Mouse (Mus musculus): Measurements from ENCODE around the gene 9330182L06Rik. TPM values are rescaled to one million over a fixed set of nuclear protein-coding genes. Genes with fewer than 3 reads are reported as not detected.

The 9330182L06Rik gene
- polyA plus RNA-seq, 1 experiment from 2014 or later, result 4.3 TPM

DNA sequence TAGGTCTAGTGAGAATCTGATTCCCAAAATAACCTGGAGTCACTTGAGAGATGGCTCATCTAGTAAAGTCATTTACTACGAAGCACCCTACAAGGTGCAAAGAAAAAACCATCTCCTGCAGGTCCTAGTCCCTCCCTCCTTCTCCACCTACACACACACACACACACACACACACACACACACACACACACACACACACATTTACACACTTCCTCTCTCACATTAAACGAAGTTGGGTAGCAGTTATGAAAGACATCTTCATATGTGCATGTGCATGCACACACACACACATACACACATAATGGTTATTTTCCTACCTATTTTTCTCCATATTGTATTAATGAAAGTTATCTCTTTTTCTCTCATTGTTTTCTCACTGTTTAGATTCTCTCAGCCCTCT is 161.2 kb downstream of the 9330182L06Rik start:
- H3K4me1 ChIP-seq (ENCODE audit: control insufficient read depth, insufficient read depth, low read length), result no peaks in the 10 kb centered on the region
- H3K4me2 ChIP-seq (ENCODE audit: low read depth, low read length), result no peak overlapping the region
- ATAC-seq (replicated peaks; ENCODE audit: insufficient number of reproducible peaks, low FRiP score, low TSS enrichment, low read depth) (no peak), DNase-seq (ENCODE audit: low spot score) (no peak)
- 74% methylated on average over 2 of the region's 2 CpGs for WGBS
- H3K27me3 ChIP-seq (ENCODE audit: control insufficient read depth, insufficient read depth, low read length), result no peaks in the 10 kb centered on the region
- H3K27ac ChIP-seq (replicated peaks; ENCODE audit: low read depth, low read length), result no peak overlapping the region
- no peak overlapping the region for H3K4me3 ChIP-seq (ENCODE audit: low read depth, low read length)
- no peak overlapping the region for H3K9ac ChIP-seq (replicated peaks; ENCODE audit: low read length)
- no peaks in the 10 kb centered on the region for H3K36me3 ChIP-seq (replicated peaks; ENCODE audit: control insufficient read depth, insufficient read depth, low read depth, low read length)
- H3K9me3 ChIP-seq (replicated peaks; ENCODE audit: control insufficient read depth, low read length), result no peaks in the 10 kb centered on the region

DNA sequence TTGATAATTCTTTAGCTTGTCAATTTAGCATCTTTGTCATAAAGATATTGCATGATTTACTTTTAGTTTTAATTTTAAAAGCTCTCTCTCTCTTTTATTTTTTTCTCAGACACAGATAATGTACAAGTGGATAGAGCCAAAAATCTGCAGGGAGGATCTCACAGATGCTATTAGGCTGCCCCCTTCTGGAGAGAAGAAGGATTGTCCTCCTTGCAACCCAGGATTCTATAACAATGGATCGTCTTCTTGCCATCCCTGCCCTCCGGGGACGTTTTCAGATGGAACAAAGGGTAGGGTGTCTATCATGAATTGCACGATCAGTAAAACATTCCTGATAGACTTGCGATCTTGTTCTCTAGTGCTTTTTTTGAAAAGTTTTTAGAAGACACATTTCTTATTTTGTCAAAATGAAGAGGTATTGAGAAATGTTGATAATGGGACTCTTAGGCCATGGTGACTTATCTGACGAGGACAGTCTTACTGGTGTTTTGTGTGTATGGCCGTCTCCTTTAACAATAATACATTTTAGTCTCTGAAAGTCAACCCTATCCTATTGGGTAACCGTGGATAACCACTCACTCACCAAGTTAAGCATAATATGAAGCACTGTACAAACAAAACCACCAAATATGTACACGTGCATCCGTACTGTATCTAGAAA is 161.8 kb downstream of the 9330182L06Rik start:
- WGBS, result 41% methylated on average over 10 of the region's 10 CpGs
- Histone ChIP-seq H3K36me3 (replicated peaks; ENCODE audit: control insufficient read depth, insufficient read depth, low read depth, low read length) (no peaks in the 10 kb centered on the region), H3K4me2 (ENCODE audit: low read depth, low read length) (no peak overlapping the region), H3K4me3 (ENCODE audit: low read depth, low read length) (no peak overlapping the region), H3K9me3 (replicated peaks; ENCODE audit: control insufficient read depth, low read length) (no peaks in the 10 kb centered on the region), H3K27me3 (ENCODE audit: control insufficient read depth, insufficient read depth, low read length) (no peaks in the 10 kb centered on the region), H3K27ac (replicated peaks; ENCODE audit: low read depth, low read length) (no peak overlapping the region), H3K9ac (replicated peaks; ENCODE audit: low read length) (no peak overlapping the region), H3K4me1 (ENCODE audit: control insufficient read depth, insufficient read depth, low read length) (no peaks in the 10 kb centered on the region)
- ATAC-seq (replicated peaks; ENCODE audit: insufficient number of reproducible peaks, low FRiP score, low TSS enrichment, low read depth) (no peak; the same call in 1 of the 2 replicates), DNase-seq (ENCODE audit: low spot score) (peak; percentile 74)

DNA sequence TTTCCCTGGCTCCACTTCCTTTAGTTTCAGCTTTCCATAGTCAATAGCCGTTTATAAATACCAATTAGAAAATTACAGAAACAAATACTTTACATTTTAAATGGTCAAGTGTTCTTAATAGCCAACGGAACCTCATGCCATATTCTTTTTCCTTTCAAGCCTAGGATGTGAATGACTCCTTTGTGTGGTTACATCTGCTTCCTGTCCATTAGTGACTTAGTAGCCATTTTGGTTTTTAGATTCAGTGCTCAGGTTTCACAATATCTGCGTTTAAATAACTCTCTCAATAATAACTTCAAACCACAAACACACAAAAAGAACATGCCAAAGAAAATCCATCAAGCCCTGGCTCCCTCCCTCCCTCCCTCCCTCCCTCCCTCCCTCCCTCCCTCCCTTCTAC is 162.8 kb downstream of the 9330182L06Rik start:
- ATAC-seq (replicated peaks; ENCODE audit: insufficient number of reproducible peaks, low FRiP score, low TSS enrichment, low read depth), result no peak
- no peak overlapping the region for H3K27ac ChIP-seq (replicated peaks; ENCODE audit: low read depth, low read length)
- H3K27me3 ChIP-seq (ENCODE audit: control insufficient read depth, insufficient read depth, low read length), result no peaks in the 10 kb centered on the region
- no peak overlapping the region for H3K4me2 ChIP-seq (ENCODE audit: low read depth, low read length)
- 60% methylated on average over 3 of the region's 3 CpGs for WGBS
- H3K4me3 ChIP-seq (ENCODE audit: low read depth, low read length), result no peak overlapping the region
- H3K9ac ChIP-seq (replicated peaks; ENCODE audit: low read length), result no peak overlapping the region
- DNase-seq (ENCODE audit: low spot score), result no peak
- no peaks in the 10 kb centered on the region for H3K4me1 ChIP-seq (ENCODE audit: control insufficient read depth, insufficient read depth, low read length)
- H3K9me3 ChIP-seq (replicated peaks; ENCODE audit: control insufficient read depth, low read length), result no peaks in the 10 kb centered on the region
- H3K36me3 ChIP-seq (replicated peaks; ENCODE audit: control insufficient read depth, insufficient read depth, low read depth, low read length), result no peaks in the 10 kb centered on the region

GRCm38 (mm10) chr5:9446146-9446545 is 180.2 kb downstream of the 9330182L06Rik start:
- WGBS, result 7% methylated on average over 1 of the region's 1 CpGs
- no peaks in the 10 kb centered on the region for H3K4me1 ChIP-seq (ENCODE audit: control insufficient read depth, insufficient read depth, low read length)
- no peak overlapping the region for H3K9ac ChIP-seq (replicated peaks; ENCODE audit: low read length)
- H3K9me3 ChIP-seq (replicated peaks; ENCODE audit: control insufficient read depth, low read length), result no peaks in the 10 kb centered on the region
- H3K27ac ChIP-seq (replicated peaks; ENCODE audit: low read depth, low read length), result no peak overlapping the region
- no peak overlapping the region for H3K4me3 ChIP-seq (ENCODE audit: low read depth, low read length)
- ATAC-seq (replicated peaks; ENCODE audit: insufficient number of reproducible peaks, low FRiP score, low TSS enrichment, low read depth) (no peak), DNase-seq (ENCODE audit: low spot score) (peak; percentile 67)
- H3K36me3 ChIP-seq (replicated peaks; ENCODE audit: control insufficient read depth, insufficient read depth, low read depth, low read length), result no peaks in the 10 kb centered on the region
- H3K4me2 ChIP-seq (ENCODE audit: low read depth, low read length), result no peak overlapping the region
- H3K27me3 ChIP-seq (ENCODE audit: control insufficient read depth, insufficient read depth, low read length), result no peaks in the 10 kb centered on the region

- Histone ChIP-seq H3K9ac (replicated peaks; ENCODE audit: low read length) (no peak overlapping the region), H3K4me2 (ENCODE audit: low read depth, low read length) (no peak overlapping the region), H3K4me1 (ENCODE audit: control insufficient read depth, insufficient read depth, low read length) (no peaks in the 10 kb centered on the region), H3K4me3 (ENCODE audit: low read depth, low read length) (no peak overlapping the region), H3K27me3 (ENCODE audit: control insufficient read depth, insufficient read depth, low read length) (no peaks in the 10 kb centered on the region), H3K9me3 (replicated peaks; ENCODE audit: control insufficient read depth, low read length) (no peaks in the 10 kb centered on the region), H3K27ac (replicated peaks; ENCODE audit: low read depth, low read length) (no peak overlapping the region), H3K36me3 (replicated peaks; ENCODE audit: control insufficient read depth, insufficient read depth, low read depth, low read length) (no peaks in the 10 kb centered on the region)
- DNase-seq (ENCODE audit: low spot score) (no peak), ATAC-seq (replicated peaks; ENCODE audit: insufficient number of reproducible peaks, low FRiP score, low TSS enrichment, low read depth) (no peak)
- WGBS, result 90% methylated on average over 6 of the region's 6 CpGs
Measured at GRCm38 (mm10) chr5:9448931-9449330, 183.0 kb downstream of the 9330182L06Rik start.

GRCm38 (mm10) chr5:9449570-9449969 is 183.7 kb downstream of the 9330182L06Rik start:
- Histone ChIP-seq H3K27me3 (ENCODE audit: control insufficient read depth, insufficient read depth, low read length) (no peaks in the 10 kb centered on the region), H3K27ac (replicated peaks; ENCODE audit: low read depth, low read length) (no peak overlapping the region), H3K4me3 (ENCODE audit: low read depth, low read length) (no peak overlapping the region), H3K36me3 (replicated peaks; ENCODE audit: control insufficient read depth, insufficient read depth, low read depth, low read length) (no peaks in the 10 kb centered on the region), H3K9ac (replicated peaks; ENCODE audit: low read length) (no peak overlapping the region), H3K9me3 (replicated peaks; ENCODE audit: control insufficient read depth, low read length) (no peaks in the 10 kb centered on the region), H3K4me1 (ENCODE audit: control insufficient read depth, insufficient read depth, low read length) (no peaks in the 10 kb centered on the region), H3K4me2 (ENCODE audit: low read depth, low read length) (no peak overlapping the region)
- ATAC-seq (replicated peaks; ENCODE audit: insufficient number of reproducible peaks, low FRiP score, low TSS enrichment, low read depth), result no peak
- WGBS, result 62% methylated on average over 5 of the region's 5 CpGs
- DNase-seq (ENCODE audit: low spot score), result no peak

GRCm38 (mm10) chr5:9453298-9453697 is 187.4 kb downstream of the 9330182L06Rik start:
- H3K4me2 ChIP-seq (ENCODE audit: low read depth, low read length), result no peak overlapping the region

GRCm38 (mm10) chr5:9477587-9477986 is 211.7 kb downstream of the 9330182L06Rik start:
- H3K9me3 ChIP-seq (replicated peaks; ENCODE audit: control insufficient read depth, low read length), result no peaks in the 10 kb centered on the region
- no peak for ATAC-seq (replicated peaks; ENCODE audit: insufficient number of reproducible peaks, low FRiP score, low TSS enrichment, low read depth)
- H3K27ac ChIP-seq (replicated peaks; ENCODE audit: low read depth, low read length), result no peak overlapping the region
- H3K4me3 ChIP-seq (ENCODE audit: low read depth, low read length), result no peak overlapping the region
- H3K27me3 ChIP-seq (ENCODE audit: control insufficient read depth, insufficient read depth, low read length), result no peaks in the 10 kb centered on the region
- no peaks in the 10 kb centered on the region for H3K36me3 ChIP-seq (replicated peaks; ENCODE audit: control insufficient read depth, insufficient read depth, low read depth, low read length)
- WGBS, result 91% methylated on average over 3 of the region's 3 CpGs
- no peak overlapping the region for H3K9ac ChIP-seq (replicated peaks; ENCODE audit: low read length)
- H3K4me1 ChIP-seq (ENCODE audit: control insufficient read depth, insufficient read depth, low read length), result no peaks in the 10 kb centered on the region
- no peak overlapping the region for H3K4me2 ChIP-seq (ENCODE audit: low read depth, low read length)
- no peak for DNase-seq (ENCODE audit: low spot score)

More at GRCm38 (mm10) chr5:9453298-9453697, 187.4 kb downstream of the 9330182L06Rik start:
- ATAC-seq (replicated peaks; ENCODE audit: insufficient number of reproducible peaks, low FRiP score, low TSS enrichment, low read depth), result no peak
- Histone ChIP-seq H3K27ac (replicated peaks; ENCODE audit: low read depth, low read length) (no peak overlapping the region), H3K4me1 (ENCODE audit: control insufficient read depth, insufficient read depth, low read length) (no peaks in the 10 kb centered on the region), H3K9me3 (replicated peaks; ENCODE audit: control insufficient read depth, low read length) (no peaks in the 10 kb centered on the region), H3K27me3 (ENCODE audit: control insufficient read depth, insufficient read depth, low read length) (no peaks in the 10 kb centered on the region), H3K36me3 (replicated peaks; ENCODE audit: control insufficient read depth, insufficient read depth, low read depth, low read length) (no peaks in the 10 kb centered on the region), H3K9ac (replicated peaks; ENCODE audit: low read length) (no peak overlapping the region), H3K4me3 (ENCODE audit: low read depth, low read length) (no peak overlapping the region)
- WGBS, result 80% methylated on average over 2 of the region's 2 CpGs
- DNase-seq (ENCODE audit: low spot score), result no peak

Measured in embryonic facial prominence, embryonic 11.5 days (tissue).